Mouse (Mus musculus): ENCODE data around the gene Tomm40l. TPM values are rescaled to one million over a fixed set of nuclear protein-coding genes. Genes with fewer than 3 reads are reported as not detected.
A peak's percentile ranks its signal among the peaks of the same experiment; 100 is the strongest.

Tomm40l gene
- total RNA-seq, 2 experiments from 2014 or later, result 43.2 to 56.3 TPM

DNA sequence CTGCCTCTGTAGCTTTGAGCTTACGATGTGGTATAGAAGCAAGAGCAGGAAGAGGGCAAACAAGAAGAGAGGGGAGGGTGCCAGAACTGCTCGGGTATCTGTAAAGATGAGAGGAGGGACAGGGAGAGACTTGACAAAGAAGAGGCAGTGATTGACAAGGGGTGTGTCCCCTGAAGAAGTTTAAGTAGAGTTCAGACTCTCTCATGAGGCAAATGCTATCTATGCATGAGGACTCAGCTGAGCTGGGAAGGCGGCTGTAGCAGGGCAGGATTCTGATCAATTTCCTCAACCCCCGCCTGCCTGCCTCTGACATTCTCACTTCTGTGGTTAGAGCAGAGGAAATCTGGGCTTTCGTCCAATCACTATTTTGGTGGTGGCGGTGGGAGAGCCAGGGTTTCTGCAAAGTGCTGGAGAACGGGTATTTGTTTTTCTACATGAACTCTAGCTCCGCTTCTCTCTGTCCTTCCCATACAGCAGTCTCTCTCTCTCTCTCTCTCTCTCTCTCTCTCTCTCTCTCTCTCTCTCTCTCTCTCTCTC is 40.3 kb upstream of the Tomm40l start:
- peak; percentile 69 for DNase-seq
- H3K27ac ChIP-seq, result peak overlapping the region; percentile 84
- intact Hi-C loops (cut with DNase I), result loop anchor here (5.0 kb wide), 1 partner anchor 100 kb away; no protein-coding TSS in a partner anchor
- H3K4me3 ChIP-seq, result peak overlapping the region; percentile 57
- TF ChIP-seq CTCF (IDR thresholded peaks at IDR 0.05), result no peak

DNA sequence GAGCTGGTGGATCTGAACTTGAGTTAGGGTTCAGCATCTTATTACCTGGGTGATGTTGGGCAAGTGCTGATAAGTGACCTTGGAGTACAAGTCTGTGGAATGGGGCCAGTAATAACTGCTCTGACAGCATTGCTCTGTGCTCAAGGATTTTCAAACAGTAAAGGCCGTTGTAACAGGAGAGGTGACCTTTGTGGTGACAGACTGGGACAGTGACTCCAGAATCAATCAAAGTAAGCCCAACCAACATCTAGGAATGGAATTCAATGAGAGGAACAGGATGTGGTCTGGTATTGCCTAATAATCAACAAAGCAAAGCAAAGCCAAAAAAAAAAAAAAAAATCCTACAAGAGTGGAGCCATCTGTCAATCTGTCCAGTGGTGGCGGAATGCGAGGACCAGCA is 38.0 kb upstream of the Tomm40l start:
- intact Hi-C loops (cut with DNase I), result loop anchor here (5.0 kb wide), 1 partner anchor 98 kb away; no protein-coding TSS in a partner anchor
- TF ChIP-seq CTCF (IDR thresholded peaks at IDR 0.05), result no peak
- DNase-seq, result no peak

DNA sequence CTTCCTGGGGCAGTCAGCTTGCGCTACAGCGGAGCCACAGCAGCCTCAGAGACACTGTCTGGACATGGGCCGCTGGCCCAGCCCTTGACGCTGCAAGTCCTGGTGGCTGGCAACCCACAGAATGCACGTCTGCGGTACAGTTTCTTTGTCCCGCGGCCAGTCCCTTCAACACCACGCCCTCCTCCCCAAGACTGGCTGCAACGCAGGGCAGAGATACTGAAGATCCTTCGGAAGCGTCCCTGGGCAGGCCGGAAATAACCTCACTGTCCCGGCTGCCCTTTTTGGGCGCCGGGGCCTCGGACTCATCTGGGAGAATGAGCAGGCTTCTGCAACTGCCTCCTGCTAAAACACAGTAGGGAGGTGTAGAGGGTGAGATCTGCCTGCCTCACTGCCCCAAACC is 36.6 kb upstream of the Tomm40l start:
- peak; percentile 42 for DNase-seq
- H3K27ac ChIP-seq, result peak overlapping the region; percentile 71
- intact Hi-C loops (cut with DNase I), result no loop called here
- TF ChIP-seq CTCF (IDR thresholded peaks at IDR 0.05), result no peak
- H3K4me3 ChIP-seq, result peak overlapping the region; percentile 20

More for the DNA sequence above, 38.0 kb upstream of the Tomm40l start:
- H3K4me3 ChIP-seq, result no peak overlapping the region
- peak overlapping the region; percentile 71 for H3K27ac ChIP-seq

DNA sequence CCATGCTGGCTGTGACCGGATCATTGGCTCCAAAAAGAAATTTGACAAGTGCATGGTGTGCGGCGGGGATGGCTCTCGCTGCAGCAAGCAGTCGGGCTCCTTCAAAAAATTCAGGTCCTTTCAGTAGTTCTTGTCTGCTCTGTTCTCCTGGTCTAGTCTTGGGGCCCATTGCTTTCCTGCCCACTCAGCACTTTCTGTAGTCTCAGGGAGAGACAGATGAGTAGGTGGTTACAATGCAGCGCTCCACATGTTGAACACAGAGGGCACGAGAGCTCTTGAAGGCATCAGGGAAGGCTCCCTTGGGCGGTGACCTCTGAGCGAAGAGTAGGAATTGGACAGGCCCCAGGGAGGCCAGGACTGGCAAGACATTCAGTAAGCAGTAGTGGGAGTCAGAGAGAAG is 35.5 kb upstream of the Tomm40l start:
- no peak for TF ChIP-seq CTCF (IDR thresholded peaks at IDR 0.05)
- intact Hi-C loops (cut with DNase I), result loop anchor here (2.0 kb wide), 2 partner anchors 35 to 141 kb away; partner anchors contain the start of gene Tomm40l
- no peak overlapping the region for H3K27ac ChIP-seq
- no peak overlapping the region for H3K4me3 ChIP-seq
- peak; percentile 19 for DNase-seq

DNA sequence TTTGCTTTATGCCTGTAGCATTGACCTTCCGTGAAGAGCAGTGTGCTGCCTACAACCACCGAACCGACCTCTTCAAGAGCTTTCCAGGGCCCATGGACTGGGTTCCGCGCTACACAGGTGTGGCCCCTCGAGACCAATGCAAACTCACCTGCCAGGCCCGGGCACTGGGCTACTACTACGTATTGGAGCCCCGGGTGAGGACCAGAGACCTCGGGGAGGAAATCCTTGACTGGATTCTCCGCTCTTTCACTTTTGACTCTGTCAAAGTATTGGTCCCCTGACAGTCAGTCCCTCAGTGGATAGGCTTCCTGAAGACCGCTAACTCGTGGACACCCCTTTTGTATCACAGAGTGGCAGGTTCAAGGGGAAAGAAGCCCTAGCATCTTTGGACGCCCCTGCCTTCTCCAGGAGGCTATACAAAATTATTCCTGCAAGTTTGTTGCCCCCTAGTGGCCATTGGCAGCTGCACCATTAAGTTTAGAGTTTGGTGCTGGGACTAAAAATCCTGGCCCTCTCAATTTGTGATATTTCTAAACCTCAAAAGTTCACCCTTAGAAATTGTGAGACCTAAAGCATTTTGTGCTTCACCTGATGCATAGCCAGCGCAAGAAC is 34.7 kb upstream of the Tomm40l start:
- peak; percentile 77 for DNase-seq
- peak; percentile 94 for TF ChIP-seq CTCF (IDR thresholded peaks at IDR 0.05)

DNA sequence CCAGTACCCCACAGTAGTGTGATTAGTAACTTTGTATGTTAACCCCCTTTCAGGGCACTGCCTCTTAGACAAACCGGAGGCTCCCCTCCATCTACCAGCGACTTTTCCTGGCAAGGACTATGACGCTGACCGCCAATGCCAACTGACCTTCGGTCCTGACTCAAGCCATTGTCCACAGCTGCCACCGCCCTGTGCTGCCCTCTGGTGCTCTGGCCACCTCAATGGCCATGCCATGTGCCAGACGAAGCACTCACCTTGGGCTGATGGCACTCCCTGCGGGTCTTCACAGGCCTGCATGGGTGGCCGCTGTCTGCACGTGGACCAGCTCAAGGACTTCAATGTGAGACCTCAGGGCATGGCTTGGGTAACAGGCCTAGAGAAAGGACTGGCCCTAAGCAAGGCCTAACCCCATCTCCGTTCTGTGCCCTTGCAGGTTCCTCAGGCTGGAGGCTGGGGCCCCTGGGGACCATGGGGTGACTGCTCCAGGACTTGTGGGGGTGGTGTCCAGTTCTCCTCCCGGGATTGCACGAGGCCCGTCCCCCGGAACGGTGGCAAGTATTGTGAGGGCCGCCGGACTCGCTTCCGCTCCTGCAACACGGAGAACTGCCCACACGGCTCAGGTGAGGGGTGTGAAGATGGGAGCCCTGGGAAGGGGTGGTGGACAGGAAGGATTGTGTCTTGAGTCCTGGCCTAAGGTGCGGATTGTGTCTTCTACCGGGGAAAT is 33.9 kb upstream of the Tomm40l start:
- H3K27ac ChIP-seq, result no peak overlapping the region
- no peak for DNase-seq
- TF ChIP-seq CTCF (IDR thresholded peaks at IDR 0.05), result peak; percentile 12; the same call in 1 of the 2 replicates
- intact Hi-C loops (cut with DNase I), result loop anchor here (2.0 kb wide), 2 partner anchors 33 to 139 kb away; partner anchors contain the start of gene Tomm40l
- no peak overlapping the region for H3K4me3 ChIP-seq

More for the DNA sequence above, 34.7 kb upstream of the Tomm40l start:
- intact Hi-C loops (cut with DNase I), result loop anchor here (2.0 kb wide), 2 partner anchors 34 to 140 kb away; partner anchors contain the start of gene Tomm40l
- no peak overlapping the region for H3K4me3 ChIP-seq
- 0 out of 2 replicates have a peak overlapping the region, but pooled peaks have one; percentile 12 for H3K27ac ChIP-seq

DNA sequence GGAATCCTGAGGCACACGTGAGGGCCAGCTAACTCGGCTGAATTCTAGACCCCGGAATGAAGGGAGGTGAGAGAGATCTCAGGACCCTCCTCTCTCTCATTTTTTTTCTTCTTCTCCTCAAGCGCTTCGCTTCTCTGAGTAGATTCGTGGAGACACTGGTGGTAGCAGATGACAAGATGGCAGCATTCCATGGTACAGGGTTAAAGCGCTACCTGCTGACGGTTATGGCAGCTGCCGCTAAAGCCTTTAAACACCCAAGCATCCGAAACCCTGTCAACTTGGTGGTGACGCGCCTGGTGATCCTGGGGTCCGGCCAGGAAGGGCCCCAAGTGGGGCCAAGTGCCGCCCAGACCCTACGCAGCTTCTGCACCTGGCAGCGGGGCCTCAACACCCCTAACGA is 30.1 kb upstream of the Tomm40l start:
- peak overlapping the region; percentile 75 for H3K4me3 ChIP-seq

DNA sequence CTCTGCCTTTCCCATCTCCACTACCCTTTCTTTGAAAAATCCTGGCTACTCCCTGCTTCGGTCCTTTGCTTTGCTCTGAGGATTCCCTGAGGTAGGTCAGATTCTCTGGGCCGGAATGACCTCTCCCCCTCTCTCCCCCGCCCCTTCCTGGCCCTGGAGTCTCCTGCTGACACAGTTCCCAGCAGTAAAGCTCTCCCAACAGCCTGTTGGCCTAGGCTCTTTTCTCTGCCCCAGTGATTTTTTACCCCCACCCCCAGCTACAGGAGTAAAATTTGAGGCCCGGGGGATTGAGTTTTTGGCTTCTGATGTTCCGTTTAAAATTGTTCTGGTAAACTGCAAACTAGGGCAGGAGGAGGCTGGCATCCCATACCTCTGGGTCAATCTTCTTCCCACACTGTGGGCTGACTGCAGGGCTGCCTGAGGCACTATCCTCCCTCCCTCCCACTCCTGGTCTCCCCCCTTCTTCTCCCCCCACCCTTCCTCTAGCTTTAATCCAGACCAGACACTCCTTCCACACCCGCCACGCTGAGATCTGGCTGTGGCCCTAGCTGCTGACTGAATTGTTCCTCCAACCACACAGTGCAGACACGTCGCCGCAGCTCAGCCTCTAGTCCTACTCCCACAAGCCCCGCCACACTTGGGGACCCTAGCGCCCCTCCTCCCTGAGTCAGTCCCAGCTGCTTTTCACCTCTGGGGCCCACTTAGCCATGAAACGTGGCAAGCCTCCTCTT is 29.4 kb upstream of the Tomm40l start:
- intact Hi-C loops (cut with DNase I), result no loop called here

More for the DNA sequence above, 30.1 kb upstream of the Tomm40l start:
- no peak for TF ChIP-seq CTCF (IDR thresholded peaks at IDR 0.05)
- DNase-seq, result peak; percentile 19
- H3K27ac ChIP-seq, result peak overlapping the region; percentile 97
- intact Hi-C loops (cut with DNase I), result no loop called here

DNA sequence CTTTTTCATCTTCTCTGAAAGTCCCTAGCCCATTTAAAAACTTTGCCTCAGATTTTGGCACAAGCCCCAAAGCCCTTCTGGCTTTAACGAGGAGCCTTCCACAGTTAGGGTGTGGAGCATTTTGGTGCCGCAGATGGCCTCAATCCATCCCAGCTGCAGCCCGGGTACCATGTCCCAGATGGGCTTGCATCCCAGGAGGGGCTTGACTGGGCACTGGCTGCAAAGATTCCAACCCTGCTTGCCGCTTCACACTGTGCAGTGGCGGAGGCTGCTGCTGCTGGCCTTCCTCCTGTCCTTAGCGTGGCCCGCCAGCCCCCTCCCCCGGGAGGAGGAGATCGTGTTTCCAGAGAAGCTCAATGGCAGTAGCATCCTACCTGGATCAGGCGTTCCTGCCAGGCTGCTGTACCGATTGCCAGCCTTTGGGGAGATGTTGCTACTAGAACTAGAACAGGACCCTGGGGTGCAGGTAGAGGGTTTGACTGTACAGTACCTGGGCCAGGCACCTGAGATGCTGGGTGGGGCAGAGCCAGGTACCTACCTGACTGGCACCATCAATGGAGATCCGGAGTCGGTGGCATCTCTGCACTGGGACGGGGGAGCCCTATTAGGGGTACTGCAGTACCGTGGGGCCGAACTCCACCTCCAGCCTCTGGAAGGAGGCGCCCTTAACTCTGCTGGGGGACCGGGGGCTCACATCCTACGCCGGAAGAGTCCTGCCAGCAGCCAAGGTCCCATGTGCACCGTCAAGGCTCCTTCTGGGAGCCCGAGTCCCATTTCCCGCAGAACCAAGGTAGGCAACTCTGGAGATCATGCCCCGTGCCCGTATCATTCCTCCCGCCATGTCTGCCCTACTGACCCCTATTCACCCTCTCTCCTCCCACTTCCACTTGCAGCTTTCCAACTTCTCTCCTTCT is 28.6 kb upstream of the Tomm40l start, which contains the start of gene Ndufs2:
Gene Ndufs2 (minus strand): TSS at position 709 of the 914 bp plus-strand sequence.
- intact Hi-C loops (cut with DNase I), result no loop called here
- peak within 1 kb of the TSS; percentile 97 for H3K27ac ChIP-seq
- peak within 1 kb of the TSS; percentile 75 for H3K4me3 ChIP-seq
- peak; percentile 60 for DNase-seq
- no peak for TF ChIP-seq CTCF (IDR thresholded peaks at IDR 0.05)

More for the DNA sequence above, 29.4 kb upstream of the Tomm40l start:
- Histone ChIP-seq H3K27ac (peak overlapping the region; percentile 97), H3K4me3 (peak overlapping the region; percentile 75)
- TF ChIP-seq CTCF (IDR thresholded peaks at IDR 0.05), result no peak
- peak; percentile 73 for DNase-seq

DNA sequence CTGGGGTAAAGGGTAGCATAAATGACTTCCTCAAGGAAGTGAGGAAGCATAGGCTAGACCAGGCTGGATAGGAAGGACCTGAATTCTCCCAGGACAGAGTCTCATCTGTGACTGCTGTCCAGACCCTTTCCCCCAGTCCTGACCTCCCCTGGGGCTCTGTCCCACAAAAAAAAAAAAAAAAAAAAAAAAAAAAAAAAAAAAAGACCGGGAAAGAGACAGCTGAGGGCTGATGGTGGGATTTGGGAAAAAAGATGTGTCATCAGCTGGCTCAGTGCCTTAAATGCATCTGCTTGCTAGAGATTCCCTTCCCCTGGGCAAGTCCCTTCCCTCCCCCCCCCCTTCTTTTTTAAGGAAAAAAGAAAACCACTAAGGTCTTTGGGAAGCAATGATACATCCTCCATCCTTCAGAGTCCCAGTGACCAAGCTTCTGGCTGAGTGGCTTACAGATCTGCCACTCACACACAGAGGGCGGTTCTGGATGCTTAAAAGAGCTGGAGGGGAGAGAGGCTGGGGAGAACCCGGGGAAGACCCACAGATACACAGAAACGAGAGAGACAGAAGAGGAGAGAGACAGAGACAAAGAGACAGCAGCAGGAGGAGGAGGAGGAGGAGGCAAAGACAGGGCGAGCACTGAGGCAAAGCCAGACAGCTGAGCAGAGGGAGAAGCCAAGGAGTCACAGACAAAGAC is 27.7 kb upstream of the Tomm40l start, which contains the start of gene Adamts4:
Gene Adamts4 (plus strand): TSS at position 509 of the 688 bp plus-strand sequence.
- Histone ChIP-seq H3K4me3 (peak within 1 kb of the TSS; percentile 75), H3K27ac (peak within 1 kb of the TSS; percentile 97)
- TF ChIP-seq CTCF (IDR thresholded peaks at IDR 0.05), result no peak
- DNase-seq, result peak; percentile 60
- intact Hi-C loops (cut with DNase I), result no loop called here
